Mouse (Mus musculus): Measurements from ENCODE around the gene Luzp2. TPM values are rescaled to one million over a fixed set of nuclear protein-coding genes. Genes with fewer than 3 reads are reported as not detected.
A peak's percentile ranks its signal among the peaks of the same experiment; 100 is the strongest.

Gene Luzp2
- polyA plus RNA-seq (2015; fragmentation: Nextera tagmentation; extraction: Ambion mirVana), result 1.6 and 1.7 TPM in 2 replicates

- Histone ChIP-seq H3K4me2 (peak within 1 kb of the TSS; percentile 89), H3K9me3 (replicated peaks) (no peaks in the 10 kb centered on the region), H3K4me3 (replicated peaks) (peak within 1 kb of the TSS; percentile 52), H3K4me1 (peaks cover 10% of the 10 kb centered on the region; the same call in 1 of the 2 replicates), H3K27me3 (peaks cover 12% of the 10 kb centered on the region), H3K36me3 (no peaks in the 10 kb centered on the region), H3K27ac (peak within 1 kb of the TSS; percentile 60), H3K9ac (peak within 1 kb of the TSS; percentile 26)
- ATAC-seq (replicated peaks; ENCODE audit: low FRiP score), result peak; percentile 99
- WGBS, result under 1% methylated on average over 22 of the region's 22 CpGs
These were observed at the start of gene Luzp2 for GRCm38 (mm10) chr7:54835372-54835851. Luzp2 (plus strand) TSS chr7:54835498.

GRCm38 (mm10) chr7:54787456-54787855 lies 47.8 kb upstream of the Luzp2 start:
- Histone ChIP-seq H3K9ac (no peak overlapping the region), H3K27ac (no peak overlapping the region), H3K4me2 (no peak overlapping the region), H3K36me3 (no peaks in the 10 kb centered on the region), H3K9me3 (replicated peaks) (no peaks in the 10 kb centered on the region), H3K27me3 (no peaks in the 10 kb centered on the region), H3K4me1 (no peaks in the 10 kb centered on the region), H3K4me3 (replicated peaks) (no peak overlapping the region)
- no peak for ATAC-seq (replicated peaks; ENCODE audit: low FRiP score)

DNA sequence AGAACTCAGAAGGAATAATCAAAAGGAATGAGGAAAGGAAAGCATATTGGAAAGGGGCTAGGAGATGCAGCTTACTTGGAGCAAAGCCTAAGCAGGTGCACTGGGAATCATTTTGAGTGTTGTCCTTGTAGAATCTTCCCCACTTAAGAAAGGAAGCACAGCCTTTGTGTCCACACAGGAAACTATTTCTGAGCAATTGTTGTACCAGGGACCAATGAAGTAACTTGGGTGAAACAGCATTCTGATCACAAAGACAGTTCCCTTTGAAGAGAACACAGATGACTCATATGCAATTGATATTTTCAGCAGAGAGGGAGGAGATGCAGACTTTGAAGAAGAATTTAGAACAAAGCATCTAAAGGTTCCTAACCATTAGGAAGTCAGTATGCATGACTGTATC lies 16.7 kb upstream of the Luzp2 start:
- H3K27ac ChIP-seq, result no peak overlapping the region
- no peaks in the 10 kb centered on the region for H3K27me3 ChIP-seq
- no peak for ATAC-seq (replicated peaks; ENCODE audit: low FRiP score)

GRCm38 (mm10) chr7:54828751-54829150 lies 6.5 kb upstream of the Luzp2 start:
- no peaks in the 10 kb centered on the region for H3K4me1 ChIP-seq
- no peak overlapping the region for H3K4me2 ChIP-seq
- H3K4me3 ChIP-seq (replicated peaks), result no peak overlapping the region
- no peaks in the 10 kb centered on the region for H3K9me3 ChIP-seq (replicated peaks)
- ATAC-seq (replicated peaks; ENCODE audit: low FRiP score), result no peak
- 83% methylated on average over 3 of the region's 3 CpGs for WGBS
- no peak overlapping the region for H3K9ac ChIP-seq
- H3K27me3 ChIP-seq, result no peaks in the 10 kb centered on the region
- no peaks in the 10 kb centered on the region for H3K36me3 ChIP-seq
- no peak overlapping the region for H3K27ac ChIP-seq

More for the DNA sequence above, 16.7 kb upstream of the Luzp2 start:
- Histone ChIP-seq H3K4me2 (no peak overlapping the region), H3K9me3 (replicated peaks) (no peaks in the 10 kb centered on the region), H3K36me3 (no peaks in the 10 kb centered on the region), H3K9ac (no peak overlapping the region), H3K4me1 (no peaks in the 10 kb centered on the region), H3K4me3 (replicated peaks) (no peak overlapping the region)

DNA sequence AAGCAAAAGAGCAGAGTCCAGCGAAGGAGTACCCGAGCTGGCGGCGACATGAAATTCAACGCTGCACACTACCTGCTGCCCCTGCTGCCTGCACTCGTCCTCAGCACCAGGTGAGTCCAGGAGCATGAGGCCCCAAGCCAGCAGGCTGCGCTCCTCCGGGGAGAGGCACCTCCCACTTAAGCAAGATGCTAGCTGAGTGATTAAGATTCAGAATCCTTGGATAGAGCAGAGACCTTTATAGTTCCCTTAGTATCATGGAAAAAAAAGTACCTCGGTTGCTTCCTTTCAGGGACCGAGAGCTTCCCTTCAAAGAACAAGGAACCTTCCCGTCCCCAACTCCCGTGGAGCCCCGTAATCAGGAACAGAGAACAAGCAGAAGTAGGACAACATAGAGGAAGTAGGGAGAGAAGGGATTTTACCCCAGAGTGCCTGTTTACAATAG lies 634 bp downstream of the Luzp2 start:
- Histone ChIP-seq H3K4me1 (peaks cover 10% of the 10 kb centered on the region; the same call in 1 of the 2 replicates), H3K36me3 (no peaks in the 10 kb centered on the region), H3K4me2 (peak overlapping the region; percentile 89), H3K4me3 (replicated peaks) (peak overlapping the region; percentile 52), H3K9ac (peak overlapping the region; percentile 26), H3K9me3 (replicated peaks) (no peaks in the 10 kb centered on the region), H3K27ac (peak overlapping the region; percentile 60; the same call in 1 of the 2 replicates), H3K27me3 (peaks cover 12% of the 10 kb centered on the region)
- WGBS, result 3% methylated on average over 13 of the region's 13 CpGs
- ATAC-seq (replicated peaks; ENCODE audit: low FRiP score), result peak; percentile 84

- H3K4me2 ChIP-seq, result peak overlapping the region; percentile 89
- 59% methylated on average over 5 of the region's 5 CpGs for WGBS
- no peak for ATAC-seq (replicated peaks; ENCODE audit: low FRiP score)
These were observed 1.1 kb downstream of the Luzp2 start for GRCm38 (mm10) chr7:54836437-54836836.

DNA sequence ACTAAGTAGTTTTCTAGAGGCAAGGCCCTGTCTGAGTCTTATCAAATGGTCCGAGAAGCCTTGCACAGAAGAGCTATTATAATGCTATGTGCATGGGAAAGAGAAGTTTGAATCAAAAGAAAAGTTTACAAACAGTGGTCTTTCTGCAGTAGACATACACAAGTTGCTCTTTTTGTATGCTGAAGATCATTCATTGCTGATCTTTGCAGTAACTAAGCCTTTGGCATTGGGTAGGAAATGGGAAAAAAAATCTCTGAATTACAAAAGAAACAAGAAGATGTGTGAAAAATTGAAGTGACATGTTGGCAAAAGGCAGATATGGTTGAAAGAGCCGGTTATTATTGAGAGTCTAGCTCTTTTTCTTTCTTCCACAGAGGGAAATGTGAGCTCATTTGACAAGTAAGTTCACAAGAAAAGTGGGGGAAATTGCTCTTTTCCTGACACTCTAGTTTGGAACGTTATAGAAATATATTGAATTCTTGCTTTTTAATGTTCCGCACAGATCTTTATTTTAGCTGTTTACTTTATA lies 7.6 kb downstream of the Luzp2 start:
- Histone ChIP-seq H3K9ac (no peak overlapping the region), H3K36me3 (no peaks in the 10 kb centered on the region), H3K9me3 (replicated peaks) (no peaks in the 10 kb centered on the region), H3K4me1 (no peaks in the 10 kb centered on the region), H3K27me3 (no peaks in the 10 kb centered on the region), H3K4me3 (replicated peaks) (no peak overlapping the region), H3K27ac (no peak overlapping the region), H3K4me2 (no peak overlapping the region)
- WGBS, result 88% methylated on average over 4 of the region's 4 CpGs
- no peak for ATAC-seq (replicated peaks; ENCODE audit: low FRiP score)

More at GRCm38 (mm10) chr7:54836437-54836836, 1.1 kb downstream of the Luzp2 start:
- Histone ChIP-seq H3K9me3 (replicated peaks) (no peaks in the 10 kb centered on the region), H3K36me3 (no peaks in the 10 kb centered on the region), H3K4me3 (replicated peaks) (peak overlapping the region; percentile 52), H3K9ac (no peak overlapping the region), H3K4me1 (peaks cover 10% of the 10 kb centered on the region; the same call in 1 of the 2 replicates), H3K27me3 (peaks cover 12% of the 10 kb centered on the region), H3K27ac (no peak overlapping the region)

DNA sequence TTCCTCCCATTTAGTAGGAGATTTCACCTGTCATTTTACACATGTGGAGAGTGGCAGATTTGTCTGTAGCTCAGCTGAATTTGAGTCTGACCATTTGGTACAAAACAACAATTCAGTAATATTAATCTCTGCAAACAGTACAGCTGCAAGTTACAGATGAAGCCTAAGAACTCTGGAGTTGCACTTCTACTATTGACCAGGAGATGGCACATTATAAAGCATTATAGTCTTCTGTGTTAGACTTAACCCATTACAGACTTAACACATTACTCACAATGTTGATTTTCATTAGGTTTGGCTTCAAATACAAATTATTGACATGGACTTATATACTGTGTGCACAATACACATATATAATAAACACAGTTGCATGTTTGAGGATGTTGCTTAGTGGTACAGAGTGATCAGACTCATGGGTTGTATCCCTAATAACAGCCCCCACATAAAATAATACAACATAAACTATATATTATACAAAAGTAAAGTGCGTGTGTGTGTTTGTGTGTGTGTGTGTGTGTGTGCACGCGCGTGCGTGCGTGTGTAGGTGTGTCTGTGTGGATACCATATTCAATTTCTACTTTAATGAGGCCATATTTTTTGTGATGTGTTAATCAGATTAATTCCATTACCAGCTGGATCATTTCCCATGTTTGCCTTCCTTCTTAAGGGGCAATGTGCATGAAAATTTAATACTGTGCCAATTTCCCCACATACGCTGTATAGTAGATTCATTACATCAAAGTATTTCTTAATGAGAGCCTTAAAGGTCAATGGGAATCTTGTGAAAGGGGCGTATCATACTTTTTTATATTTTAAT lies 10.8 kb downstream of the Luzp2 start:
- Histone ChIP-seq H3K4me1 (no peaks in the 10 kb centered on the region), H3K4me2 (no peak overlapping the region), H3K27me3 (no peaks in the 10 kb centered on the region), H3K9me3 (replicated peaks) (no peaks in the 10 kb centered on the region), H3K4me3 (replicated peaks) (no peak overlapping the region), H3K9ac (no peak overlapping the region), H3K27ac (no peak overlapping the region), H3K36me3 (no peaks in the 10 kb centered on the region)
- no peak for ATAC-seq (replicated peaks; ENCODE audit: low FRiP score)
- WGBS, result 87% methylated on average over 8 of the region's 8 CpGs

- H3K4me1 ChIP-seq, result no peaks in the 10 kb centered on the region
- H3K4me3 ChIP-seq (replicated peaks), result no peak overlapping the region
- no peak for ATAC-seq (replicated peaks; ENCODE audit: low FRiP score)
- no peak overlapping the region for H3K9ac ChIP-seq
- H3K27me3 ChIP-seq, result no peaks in the 10 kb centered on the region
- no peak overlapping the region for H3K4me2 ChIP-seq
- 88% methylated on average over 2 of the region's 2 CpGs for WGBS
- H3K27ac ChIP-seq, result no peak overlapping the region
- no peaks in the 10 kb centered on the region for H3K36me3 ChIP-seq
- H3K9me3 ChIP-seq (replicated peaks), result no peaks in the 10 kb centered on the region
These were observed 11.4 kb downstream of the Luzp2 start for GRCm38 (mm10) chr7:54846692-54847020.

DNA sequence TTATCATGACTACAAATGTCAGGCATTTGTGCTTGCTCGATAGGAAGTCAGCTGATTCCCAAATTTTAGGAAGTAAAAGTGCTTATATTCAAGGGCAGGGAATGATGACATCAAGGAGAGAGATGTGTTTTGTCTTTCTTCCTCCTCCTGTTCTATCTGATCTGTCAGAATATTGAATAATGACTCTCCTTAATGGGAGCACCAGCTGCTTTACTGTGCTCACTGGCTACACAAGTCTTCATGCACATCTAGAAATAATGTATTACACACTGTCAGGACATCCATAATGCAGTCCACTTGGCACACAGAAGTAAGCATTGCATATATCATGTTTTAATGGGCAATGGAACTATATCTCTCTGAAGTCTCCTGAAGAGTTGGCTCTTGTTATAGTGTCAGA lies 17.6 kb downstream of the Luzp2 start:
- Histone ChIP-seq H3K9me3 (replicated peaks) (no peaks in the 10 kb centered on the region), H3K4me2 (no peak overlapping the region), H3K36me3 (no peaks in the 10 kb centered on the region), H3K9ac (no peak overlapping the region), H3K4me1 (no peaks in the 10 kb centered on the region), H3K27me3 (no peaks in the 10 kb centered on the region), H3K4me3 (replicated peaks) (no peak overlapping the region), H3K27ac (no peak overlapping the region)
- no peak for ATAC-seq (replicated peaks; ENCODE audit: low FRiP score)
- 51% methylated on average over 1 of the region's 1 CpGs for WGBS

DNA sequence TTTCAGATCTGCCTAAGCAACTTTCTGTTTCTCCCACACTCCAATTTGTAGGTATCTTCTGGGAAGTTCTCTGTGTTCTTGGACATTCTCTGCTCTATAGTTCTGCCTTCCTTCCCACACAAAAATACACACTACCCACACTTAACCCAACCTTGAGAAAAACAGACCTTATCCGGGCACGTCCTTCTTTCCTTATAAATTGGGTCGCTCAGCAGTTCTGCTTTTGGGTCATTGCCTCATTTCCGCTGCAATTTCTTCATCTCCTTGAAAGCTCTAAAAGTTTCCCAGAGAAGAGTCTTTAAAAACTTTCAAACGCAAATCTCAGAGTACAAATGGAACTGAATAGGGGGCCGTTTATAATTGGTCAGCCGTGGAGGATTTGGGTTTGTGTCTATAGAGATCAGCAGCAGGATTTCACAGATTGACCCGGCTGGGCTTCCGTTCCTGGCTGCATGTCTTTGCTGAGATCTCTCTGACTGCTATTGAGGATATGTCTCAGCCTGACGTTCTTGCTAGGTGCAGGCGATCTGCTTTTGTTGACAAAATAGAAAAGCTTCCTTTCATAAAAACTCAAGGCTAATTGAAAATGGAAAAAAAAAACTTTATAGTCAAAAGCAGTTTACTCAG lies 26.0 kb downstream of the Luzp2 start:
- H3K9ac ChIP-seq, result no peak overlapping the region
- no peak overlapping the region for H3K4me2 ChIP-seq
- no peaks in the 10 kb centered on the region for H3K27me3 ChIP-seq
- H3K36me3 ChIP-seq, result no peaks in the 10 kb centered on the region
- ATAC-seq (replicated peaks; ENCODE audit: low FRiP score), result no peak
- WGBS, result 83% methylated on average over 11 of the region's 11 CpGs
- H3K4me1 ChIP-seq, result no peaks in the 10 kb centered on the region
- H3K9me3 ChIP-seq (replicated peaks), result no peaks in the 10 kb centered on the region
- no peak overlapping the region for H3K27ac ChIP-seq
- H3K4me3 ChIP-seq (replicated peaks), result no peak overlapping the region

DNA sequence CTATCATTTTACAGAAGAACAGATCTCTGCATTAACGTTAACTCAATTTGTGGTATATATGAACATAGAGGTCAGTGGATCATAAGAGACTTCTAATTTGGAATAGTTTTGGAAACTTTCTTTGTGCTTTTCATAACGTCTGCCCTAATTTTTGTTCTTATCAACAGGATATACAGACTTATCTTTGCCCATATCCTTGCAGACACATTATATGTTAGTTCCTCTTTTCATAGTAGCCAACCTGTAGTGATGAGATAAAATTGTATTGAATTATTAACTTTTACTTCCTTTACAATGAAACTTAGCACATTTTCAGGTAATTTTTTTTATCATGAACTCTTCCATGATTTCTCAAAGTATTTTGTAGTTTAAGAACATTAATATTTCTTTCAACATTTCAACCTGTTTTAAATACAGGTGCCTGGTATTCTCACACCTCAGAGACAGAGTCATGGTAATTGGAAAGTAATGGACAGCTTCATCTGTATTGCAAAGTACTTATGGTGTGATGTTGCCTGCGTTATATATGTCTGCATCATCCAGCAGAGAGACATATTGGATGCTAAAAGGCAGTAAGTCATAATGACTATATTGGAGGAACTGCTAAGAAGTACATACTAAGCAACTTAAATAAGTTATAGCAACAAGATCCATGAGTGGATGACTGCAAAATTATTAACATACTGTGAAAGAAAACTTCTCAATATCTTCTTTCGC lies 43.8 kb downstream of the Luzp2 start:
- Histone ChIP-seq H3K27ac (no peak overlapping the region), H3K27me3 (no peaks in the 10 kb centered on the region), H3K4me3 (replicated peaks) (no peak overlapping the region), H3K9ac (no peak overlapping the region), H3K9me3 (replicated peaks) (no peaks in the 10 kb centered on the region), H3K4me2 (no peak overlapping the region), H3K4me1 (no peaks in the 10 kb centered on the region), H3K36me3 (no peaks in the 10 kb centered on the region)
- ATAC-seq (replicated peaks; ENCODE audit: low FRiP score), result no peak
- 79% methylated on average over 4 of the region's 4 CpGs for WGBS
